Mouse (Mus musculus) MEL (cell line): ENCODE data around the gene Fbxw7.

ENCODE experiments used
- CTCF ChIP-seq, 3 experiments: IDR thresholded peaks in 2 of 3; conservative IDR thresholded peaks in 1 of 3; 2 replicates each; pipeline ENCODE4 v1.5.1; 2011 to 2012; ENCODE audit warnings: low read length in 3 of 3, low read depth in 2 of 3, mild to moderate bottlenecking in 2 of 3, improper control_type of control experiment in 1 of 3, inconsistent platforms in 1 of 3, mixed read lengths in 1 of 3, moderate library complexity in 1 of 3; ENCODE audit not compliant: control insufficient read depth in 1 of 3, insufficient read depth in 1 of 3, poor library complexity in 1 of 3, severe bottlenecking in 1 of 3
- ELF1 ChIP-seq: IDR thresholded peaks from 2 replicates; pipeline ENCODE4 v1.6.1; 2014; ENCODE audit warnings: low read depth, mild to moderate bottlenecking, inconsistent platforms, low read length, improper control_type of control experiment, moderate library complexity
- EP300 ChIP-seq, 2 experiments: IDR thresholded peaks; 2 replicates each; pipeline ENCODE4 v1.6.1; 2011; ENCODE audit warnings: improper control_type of control experiment in 2 of 2, low read length in 2 of 2, low read depth in 1 of 2, mild to moderate bottlenecking in 1 of 2
- POLR2A ChIP-seq, 2 experiments: IDR thresholded peaks; 2 replicates each; pipeline ENCODE4 v1.6.1; 2011 to 2012; ENCODE audit warnings: low read length in 2 of 2, mild to moderate bottlenecking in 2 of 2, control low read depth in 1 of 2, improper control_type of control experiment in 1 of 2, low read depth in 1 of 2, moderate library complexity in 1 of 2; ENCODE audit not compliant: control insufficient read depth in 1 of 2, insufficient read depth in 1 of 2, poor library complexity in 1 of 2

GRCm38 (mm10) chr3:84978676-84979075, 163.6 kb downstream of the Fbxw7 start:
- no peak for TF ChIP-seq CTCF (IDR thresholded peaks at IDR 0.05 in 2 of 3, conservative IDR thresholded peaks at IDR 0.05 in 1 of 3; ENCODE audit: control insufficient read depth in 1 of 3, insufficient read depth in 1 of 3, low read depth in 2 of 3, low read length in 3 of 3, poor library complexity in 1 of 3, severe bottlenecking in 1 of 3)
- no peak for TF ChIP-seq ELF1
- TF ChIP-seq POLR2A (IDR thresholded peaks at IDR 0.05; ENCODE audit: control insufficient read depth in 1 of 2, insufficient read depth in 1 of 2, low read depth in 1 of 2, low read length in 2 of 2, poor library complexity in 1 of 2) = no peak
- TF ChIP-seq EP300 (IDR thresholded peaks at IDR 0.05; ENCODE audit: low read depth in 1 of 2, low read length in 2 of 2) = no peak
